Mouse (Mus musculus): ENCODE measurements around the gene Spaca4. TPM values are rescaled to one million over a fixed set of nuclear protein-coding genes. Genes with fewer than 3 reads are reported as not detected.

The Spaca4 gene
- polyA plus RNA-seq, 1 experiment from 2014 or later = not detected

DNA sequence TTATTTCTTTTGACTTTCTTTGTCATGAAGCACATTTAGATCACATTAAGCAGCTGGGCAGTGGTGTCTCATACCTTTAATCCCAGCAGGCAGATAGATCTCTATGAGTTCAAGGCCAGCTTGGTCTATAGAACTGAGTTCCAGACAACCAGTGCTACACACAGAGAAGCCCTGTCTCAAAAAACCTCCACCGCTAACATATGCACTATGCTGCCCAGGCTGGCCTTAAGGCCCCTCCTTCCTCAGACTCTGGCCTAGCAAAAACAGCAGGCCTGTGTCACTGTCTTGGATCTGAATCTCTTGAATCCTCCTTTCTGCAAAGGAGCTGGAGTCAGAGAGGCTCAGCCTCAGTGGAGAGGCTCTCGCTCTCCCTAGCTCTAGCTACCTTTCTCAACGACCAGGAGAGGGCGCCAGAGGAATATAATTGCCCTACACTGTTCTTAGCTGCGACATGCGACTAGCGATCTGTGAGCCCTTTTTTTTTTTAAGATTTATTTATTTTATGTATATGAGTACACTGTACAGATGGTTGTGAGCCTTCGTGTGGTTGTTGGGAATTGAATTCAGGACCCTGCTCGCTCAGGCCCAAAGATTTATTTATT, 13.7 kb upstream of the Spaca4 start:
- no peaks in the 10 kb centered on the region for H3K9me3 ChIP-seq (ENCODE audit: low read length)
- TF ChIP-seq EP300 (IDR thresholded peaks at IDR 0.05) (no peak), CTCF (IDR thresholded peaks at IDR 0.05) (peak; percentile 94)
- ATAC-seq = peak; percentile 75
- H3K27me3 ChIP-seq (replicated peaks; ENCODE audit: insufficient read depth, low read length) = no peaks in the 10 kb centered on the region
- 10% methylated on average over 9 of the region's 9 CpGs for WGBS
- no peak overlapping the region for H3K9ac ChIP-seq (replicated peaks; ENCODE audit: low read depth)
- peak; percentile 92 for DNase-seq (ENCODE audit: low spot score)
- no peaks in the 10 kb centered on the region for H3K36me3 ChIP-seq (ENCODE audit: insufficient read depth, low read length)
- H3K4me2 ChIP-seq (replicated peaks; ENCODE audit: low read depth, low read length) = no peak overlapping the region
- H3K4me1 ChIP-seq (ENCODE audit: insufficient read depth, low read depth, low read length) = no peaks in the 10 kb centered on the region
- H3K27ac ChIP-seq (ENCODE audit: low read length) = no peak overlapping the region
- H3K4me3 ChIP-seq (ENCODE audit: low read depth, low read length) = no peak overlapping the region

DNA sequence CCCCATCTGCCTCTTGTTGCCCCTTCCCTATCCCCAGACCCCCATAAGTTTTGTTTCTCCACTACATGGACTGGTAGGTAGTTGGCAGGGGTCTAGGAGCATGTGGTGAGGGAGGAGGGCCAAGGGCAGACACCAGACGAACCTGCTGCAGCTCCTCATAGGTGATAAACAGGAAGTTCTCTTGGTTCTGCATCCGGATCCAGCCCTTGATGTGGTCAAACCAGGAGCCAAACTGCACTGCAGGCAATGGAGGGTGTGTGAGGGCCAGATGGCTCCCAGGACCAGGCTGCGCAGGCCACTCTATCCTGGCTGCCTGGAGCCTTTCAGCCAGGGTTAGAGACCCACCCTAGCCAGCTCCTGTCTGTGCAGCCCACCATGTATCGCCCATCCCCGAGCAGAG, 7.9 kb upstream of the Spaca4 start:
- H3K27ac ChIP-seq (ENCODE audit: low read length) = no peak overlapping the region
- H3K36me3 ChIP-seq (ENCODE audit: insufficient read depth, low read length) = no peaks in the 10 kb centered on the region
- H3K4me1 ChIP-seq (ENCODE audit: insufficient read depth, low read depth, low read length) = no peaks in the 10 kb centered on the region; the same call in 1 of the 2 replicates
- H3K9me3 ChIP-seq (ENCODE audit: low read length) = no peaks in the 10 kb centered on the region
- TF ChIP-seq EP300 (IDR thresholded peaks at IDR 0.05) (no peak), CTCF (IDR thresholded peaks at IDR 0.05) (no peak)
- ATAC-seq = no peak
- H3K4me3 ChIP-seq (ENCODE audit: low read depth, low read length) = no peak overlapping the region
- no peaks in the 10 kb centered on the region for H3K27me3 ChIP-seq (replicated peaks; ENCODE audit: insufficient read depth, low read length)
- 68% methylated on average over 5 of the region's 5 CpGs for WGBS
- no peak for DNase-seq (ENCODE audit: low spot score)
- H3K9ac ChIP-seq (replicated peaks; ENCODE audit: low read depth) = no peak overlapping the region
- no peak overlapping the region for H3K4me2 ChIP-seq (replicated peaks; ENCODE audit: low read depth, low read length)

DNA sequence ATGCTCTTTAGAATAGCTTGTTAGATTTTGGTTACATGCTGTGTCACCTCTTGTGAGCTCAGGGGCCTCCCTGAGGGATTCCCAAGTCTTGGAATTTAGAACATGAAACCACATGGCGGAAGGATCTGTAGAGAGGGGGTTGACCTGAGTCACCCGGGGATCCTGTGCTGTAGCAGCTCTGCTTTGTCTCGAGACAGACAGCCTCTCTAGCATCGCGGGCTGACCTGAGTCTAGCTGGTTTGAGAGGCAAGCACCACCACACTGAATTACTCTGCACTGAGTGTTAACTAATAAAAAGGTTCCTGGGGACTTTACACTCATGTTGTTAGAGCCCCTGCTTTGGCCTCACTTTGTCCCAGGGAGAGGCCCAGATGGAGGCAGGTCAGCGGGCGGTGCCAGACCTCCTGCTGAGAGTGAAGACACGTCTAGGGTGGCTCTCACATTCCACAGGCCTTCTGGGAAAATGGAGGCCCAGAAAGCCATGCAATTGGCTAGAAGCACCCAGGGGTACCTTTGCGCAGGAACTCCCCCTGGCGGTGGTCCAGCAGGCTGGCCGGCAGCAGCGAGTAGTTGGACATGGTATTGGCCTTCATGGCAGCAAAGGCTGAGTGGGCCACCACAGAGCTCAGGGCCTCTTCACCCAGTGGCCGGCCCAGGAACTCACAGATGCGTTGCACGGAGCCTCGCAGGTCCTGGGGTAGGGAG, 5.3 kb upstream of the Spaca4 start:
- H3K27ac ChIP-seq (ENCODE audit: low read length) = peak overlapping the region; percentile 43; the same call in 1 of the 2 replicates
- no peak overlapping the region for H3K4me2 ChIP-seq (replicated peaks; ENCODE audit: low read depth, low read length)
- DNase-seq (ENCODE audit: low spot score) = peak; percentile 79
- TF ChIP-seq CTCF (IDR thresholded peaks at IDR 0.05) = peak; percentile 76
- TF ChIP-seq EP300 (IDR thresholded peaks at IDR 0.05) = no peak
- no peaks in the 10 kb centered on the region for H3K27me3 ChIP-seq (replicated peaks; ENCODE audit: insufficient read depth, low read length)
- H3K4me1 ChIP-seq (ENCODE audit: insufficient read depth, low read depth, low read length) = no peaks in the 10 kb centered on the region; the same call in 1 of the 2 replicates
- no peaks in the 10 kb centered on the region for H3K36me3 ChIP-seq (ENCODE audit: insufficient read depth, low read length)
- H3K4me3 ChIP-seq (ENCODE audit: low read depth, low read length) = no peak overlapping the region
- ATAC-seq = peak; percentile 72
- WGBS = 22% methylated on average over 16 of the region's 16 CpGs
- no peak overlapping the region for H3K9ac ChIP-seq (replicated peaks; ENCODE audit: low read depth)
- H3K9me3 ChIP-seq (ENCODE audit: low read length) = no peaks in the 10 kb centered on the region

DNA sequence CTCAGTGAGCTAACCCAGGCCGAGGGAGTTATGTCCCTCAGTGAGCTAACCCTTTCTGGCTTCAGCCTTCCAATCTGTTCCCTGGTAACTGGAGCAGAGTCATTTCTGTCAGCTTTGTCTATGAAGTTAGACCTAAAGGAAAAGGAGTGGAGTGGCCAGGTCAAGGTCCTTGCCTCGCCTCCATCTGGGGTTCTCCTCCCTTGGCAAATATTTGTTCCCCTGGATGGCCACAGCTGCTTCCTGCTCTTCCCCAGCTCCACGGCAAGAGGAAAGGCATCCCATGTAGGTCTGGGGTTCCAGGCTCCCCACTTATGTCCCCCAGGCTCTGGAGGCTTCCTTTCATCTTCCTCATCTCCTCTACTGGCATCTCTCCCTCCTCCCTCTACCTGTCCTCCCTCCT, 2.0 kb upstream of the Spaca4 start:
- Histone ChIP-seq H3K4me3 (ENCODE audit: low read depth, low read length) (no peak overlapping the region), H3K36me3 (ENCODE audit: insufficient read depth, low read length) (peaks cover 18% of the 10 kb centered on the region), H3K4me2 (replicated peaks; ENCODE audit: low read depth, low read length) (no peak overlapping the region), H3K4me1 (ENCODE audit: insufficient read depth, low read depth, low read length) (no peaks in the 10 kb centered on the region; the same call in 1 of the 2 replicates), H3K27me3 (replicated peaks; ENCODE audit: insufficient read depth, low read length) (no peaks in the 10 kb centered on the region), H3K9me3 (ENCODE audit: low read length) (no peaks in the 10 kb centered on the region), H3K9ac (replicated peaks; ENCODE audit: low read depth) (no peak overlapping the region), H3K27ac (ENCODE audit: low read length) (no peak overlapping the region)
- TF ChIP-seq CTCF (IDR thresholded peaks at IDR 0.05) (no peak), EP300 (IDR thresholded peaks at IDR 0.05) (no peak)
- ATAC-seq (no peak), DNase-seq (ENCODE audit: low spot score) (no peak)
- 42% methylated on average over 3 of the region's 3 CpGs for WGBS

DNA sequence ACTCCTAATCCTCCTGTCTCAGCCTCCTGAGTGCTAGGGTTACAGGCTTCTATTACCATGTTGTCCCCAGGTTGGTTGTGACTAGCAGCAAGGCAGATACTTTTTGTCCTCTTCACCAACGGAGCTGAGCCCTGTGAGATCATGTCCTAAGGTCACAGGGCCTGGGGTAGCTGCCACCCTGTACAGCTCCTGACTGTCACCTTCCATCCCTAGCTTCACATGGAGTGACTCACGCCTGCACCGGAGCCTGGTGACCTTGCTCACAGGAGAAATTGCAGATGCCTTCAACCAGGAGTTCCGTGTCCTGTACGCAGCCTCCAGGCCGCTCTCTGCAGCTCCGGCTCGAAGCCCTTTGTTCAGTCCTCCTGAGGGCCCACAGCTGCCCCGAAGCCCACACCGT, 806 bp upstream of the Spaca4 start:
- no peak for ATAC-seq

DNA sequence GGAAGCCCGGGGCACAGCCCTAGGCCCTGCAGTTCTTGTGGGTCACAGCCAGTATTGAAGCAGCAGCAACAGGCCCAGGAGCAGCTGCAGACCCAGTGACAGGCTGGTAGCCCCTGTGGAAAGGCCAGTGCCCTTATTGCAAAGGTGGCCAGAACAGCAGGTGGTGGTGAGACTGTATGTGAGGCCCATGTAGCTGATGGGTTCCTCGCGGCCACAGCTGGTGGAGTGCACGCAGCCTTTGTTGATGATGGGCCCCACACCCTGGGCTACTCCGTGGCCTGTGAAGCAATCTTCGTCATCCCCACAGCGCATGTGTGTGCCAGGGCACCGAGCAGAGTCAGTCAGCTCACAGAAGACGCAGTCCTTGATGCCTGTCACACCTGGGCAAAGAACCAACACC, 462 bp downstream of the Spaca4 start:
- ATAC-seq = no peak

More for the DNA sequence above, 806 bp upstream of the Spaca4 start:
- H3K4me2 ChIP-seq (replicated peaks; ENCODE audit: low read depth, low read length) = no peak overlapping the region
- no peaks in the 10 kb centered on the region for H3K27me3 ChIP-seq (replicated peaks; ENCODE audit: insufficient read depth, low read length)
- no peak for TF ChIP-seq EP300 (IDR thresholded peaks at IDR 0.05)
- TF ChIP-seq CTCF (IDR thresholded peaks at IDR 0.05) = no peak
- H3K4me1 ChIP-seq (ENCODE audit: insufficient read depth, low read depth, low read length) = no peaks in the 10 kb centered on the region; the same call in 1 of the 2 replicates
- no peak overlapping the region for H3K4me3 ChIP-seq (ENCODE audit: low read depth, low read length)
- no peak overlapping the region for H3K9ac ChIP-seq (replicated peaks; ENCODE audit: low read depth)
- DNase-seq (ENCODE audit: low spot score) = no peak
- peaks cover 18% of the 10 kb centered on the region for H3K36me3 ChIP-seq (ENCODE audit: insufficient read depth, low read length)
- no peak overlapping the region for H3K27ac ChIP-seq (ENCODE audit: low read length)
- WGBS = 85% methylated on average over 10 of the region's 10 CpGs
- H3K9me3 ChIP-seq (ENCODE audit: low read length) = no peaks in the 10 kb centered on the region

More for the DNA sequence above, 462 bp downstream of the Spaca4 start:
- H3K27ac ChIP-seq (ENCODE audit: low read length) = no peak overlapping the region
- H3K4me2 ChIP-seq (replicated peaks; ENCODE audit: low read depth, low read length) = no peak overlapping the region
- no peaks in the 10 kb centered on the region for H3K27me3 ChIP-seq (replicated peaks; ENCODE audit: insufficient read depth, low read length)
- no peaks in the 10 kb centered on the region for H3K4me1 ChIP-seq (ENCODE audit: insufficient read depth, low read depth, low read length)
- no peaks in the 10 kb centered on the region for H3K9me3 ChIP-seq (ENCODE audit: low read length)
- no peak overlapping the region for H3K4me3 ChIP-seq (ENCODE audit: low read depth, low read length)
- no peak for TF ChIP-seq CTCF (IDR thresholded peaks at IDR 0.05)
- no peak for TF ChIP-seq EP300 (IDR thresholded peaks at IDR 0.05)
- 90% methylated on average over 9 of the region's 9 CpGs for WGBS
- H3K36me3 ChIP-seq (ENCODE audit: insufficient read depth, low read length) = peaks cover 18% of the 10 kb centered on the region
- no peak for DNase-seq (ENCODE audit: low spot score)
- no peak overlapping the region for H3K9ac ChIP-seq (replicated peaks; ENCODE audit: low read depth)

Measured in lung, postnatal 0 days (tissue).